Mouse (Mus musculus) yolk sac, embryonic 10.5 days (tissue): ENCODE results near the gene Lamtor2.

Experiments used
- DNase-seq: peaks from one replicate; pipeline ENCODE4 v3.0.0-alpha.2; 2017; ENCODE audit warnings: low spot score

Gene Lamtor2

GRCm38 (mm10) chr3:88542486-88542885 is 10.4 kb downstream of the Lamtor2 start:
- DNase-seq, result no peak

- no peak for DNase-seq
Observed at GRCm38 (mm10) chr3:88541622-88542401, 11.1 kb downstream of the Lamtor2 start.

- no peak for DNase-seq
Observed at GRCm38 (mm10) chr3:88540085-88540484, 12.8 kb downstream of the Lamtor2 start.

GRCm38 (mm10) chr3:88539397-88539796 is 13.5 kb downstream of the Lamtor2 start:
- no peak for DNase-seq

- DNase-seq, result no peak
Observed at GRCm38 (mm10) chr3:88538271-88539145, 14.4 kb downstream of the Lamtor2 start.

- DNase-seq, result no peak
Observed at GRCm38 (mm10) chr3:88537146-88537545, 15.7 kb downstream of the Lamtor2 start.

GRCm38 (mm10) chr3:88536103-88536930 is 16.6 kb downstream of the Lamtor2 start:
- peak; percentile 91 for DNase-seq

- DNase-seq, result no peak
Observed at GRCm38 (mm10) chr3:88535527-88535926, 17.3 kb downstream of the Lamtor2 start.

GRCm38 (mm10) chr3:88535005-88535404 is 17.9 kb downstream of the Lamtor2 start:
- no peak for DNase-seq

- DNase-seq, result no peak
Observed at GRCm38 (mm10) chr3:88533706-88534105, 19.2 kb downstream of the Lamtor2 start.

- DNase-seq, result peak; percentile 55
Observed at GRCm38 (mm10) chr3:88532689-88533511, 20.0 kb downstream of the Lamtor2 start.

- DNase-seq, result no peak
Observed at GRCm38 (mm10) chr3:88532299-88532674, 20.6 kb downstream of the Lamtor2 start, which contains the start of gene Mex3a. Gene Mex3a, plus strand, starts transcription at chr3:88532395.

GRCm38 (mm10) chr3:88531348-88532298 is 21.3 kb downstream of the Lamtor2 start:
- peak; percentile 93 for DNase-seq

- no peak for DNase-seq
Observed at GRCm38 (mm10) chr3:88530082-88530864, 22.6 kb downstream of the Lamtor2 start.

- DNase-seq, result no peak
Observed at GRCm38 (mm10) chr3:88529204-88530000, 23.5 kb downstream of the Lamtor2 start.

- DNase-seq, result no peak
Observed at GRCm38 (mm10) chr3:88528646-88529045, 24.2 kb downstream of the Lamtor2 start.

- no peak for DNase-seq
Observed at GRCm38 (mm10) chr3:88527565-88527964, 25.3 kb downstream of the Lamtor2 start.
